Mouse (Mus musculus): Measurements from ENCODE around the gene Plau.

The Plau gene

DNA sequence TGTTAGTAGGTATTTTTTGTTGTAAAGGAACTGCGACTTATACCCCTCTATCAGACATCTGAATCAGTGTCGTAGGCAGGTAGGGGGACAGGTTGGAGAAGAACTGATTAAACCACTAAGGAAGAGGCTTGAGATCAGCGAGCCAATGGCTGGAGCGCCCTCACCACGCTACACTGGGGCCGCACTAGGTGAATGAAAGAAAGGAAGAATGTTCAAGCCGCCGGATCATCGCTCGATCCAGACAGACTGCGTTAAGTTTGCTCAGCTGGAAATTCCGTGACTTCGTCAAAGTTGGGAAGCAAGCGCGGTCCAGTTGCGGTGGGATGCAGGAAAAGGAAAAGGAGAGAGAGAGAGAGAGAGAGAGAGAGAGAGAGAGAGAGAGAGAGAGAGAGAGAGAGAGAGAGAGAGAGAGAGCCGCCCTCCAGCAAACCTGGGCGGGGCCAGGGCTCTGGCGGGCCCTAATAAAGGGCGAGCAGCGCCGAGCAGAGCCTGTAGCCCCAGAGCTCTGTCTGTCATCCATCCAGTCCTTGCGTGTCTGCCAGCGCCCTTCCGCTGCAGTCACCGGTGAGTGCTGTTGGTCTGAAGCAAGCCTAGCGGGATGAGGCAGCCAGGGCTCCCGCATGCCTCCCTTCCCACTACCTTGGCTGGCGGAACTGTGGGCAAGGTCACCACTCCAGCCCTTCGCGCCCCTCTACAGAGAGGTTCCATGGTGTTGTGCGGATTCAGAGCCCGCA, at the start of gene Plau:
TSS of gene Plau (plus strand) at position 490 of the 734 bp plus-strand sequence.
- DNase-seq (ENCODE audit: low spot score) = peak; percentile 76

DNA sequence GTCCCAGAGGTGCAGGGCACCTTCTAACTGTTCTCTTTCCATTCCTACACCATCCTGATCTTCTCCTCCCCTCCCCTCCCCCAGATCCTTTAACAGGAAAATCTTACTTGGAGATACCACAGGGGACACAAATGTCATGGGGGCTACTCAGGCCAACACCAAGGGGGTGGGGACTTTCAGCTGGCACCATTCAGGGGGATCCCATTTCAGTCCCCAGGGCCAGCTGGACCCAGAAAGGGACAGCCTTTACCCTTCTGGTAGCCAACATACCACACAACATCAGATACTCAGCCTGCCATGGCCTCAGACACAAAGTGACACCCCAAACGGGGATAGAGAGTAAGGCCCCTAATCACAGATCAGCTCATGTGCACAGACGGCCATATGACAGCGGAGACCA, 48.3 kb upstream of the Plau start:
- DNase-seq (ENCODE audit: low spot score) = no peak

DNA sequence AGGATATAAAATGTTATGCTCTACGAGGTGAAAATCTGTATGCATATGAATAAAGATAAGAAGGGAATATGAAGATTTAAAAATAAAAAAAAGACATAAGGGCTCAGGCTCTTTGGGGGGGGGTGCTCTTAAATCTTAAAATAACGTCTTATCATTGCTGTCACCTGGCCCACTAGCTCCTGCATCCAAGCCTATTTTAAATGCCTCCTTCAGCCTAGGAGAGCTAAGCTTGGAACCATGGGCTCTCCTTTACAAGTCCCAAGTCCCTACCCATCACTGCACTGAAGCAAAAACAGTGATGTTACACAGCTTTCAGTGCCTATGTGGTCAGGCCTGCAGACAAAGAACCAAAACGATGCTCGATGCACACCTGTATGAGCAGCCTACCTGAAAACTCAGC, 46.9 kb upstream of the Plau start:
- DNase-seq (ENCODE audit: low spot score) = no peak

DNA sequence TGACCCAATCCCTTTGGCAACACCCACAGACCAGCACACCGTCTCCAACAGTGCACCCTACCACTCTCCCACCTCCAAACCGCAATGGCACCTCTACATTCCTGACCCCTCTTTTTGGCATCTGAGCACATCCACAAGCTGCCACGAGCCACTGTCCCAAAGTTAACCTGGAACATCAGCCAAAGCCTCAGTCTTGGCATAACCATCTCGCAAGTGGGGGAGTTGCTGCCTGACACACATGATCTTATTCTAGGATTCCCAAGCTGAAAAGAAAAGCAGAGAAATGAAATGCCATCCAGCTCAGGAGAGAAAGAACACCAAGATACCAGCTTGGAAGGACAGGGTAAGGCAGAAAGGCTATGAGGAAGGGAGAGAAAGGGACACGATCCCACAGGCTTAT, 46.0 kb upstream of the Plau start:
- DNase-seq (ENCODE audit: low spot score) = no peak

DNA sequence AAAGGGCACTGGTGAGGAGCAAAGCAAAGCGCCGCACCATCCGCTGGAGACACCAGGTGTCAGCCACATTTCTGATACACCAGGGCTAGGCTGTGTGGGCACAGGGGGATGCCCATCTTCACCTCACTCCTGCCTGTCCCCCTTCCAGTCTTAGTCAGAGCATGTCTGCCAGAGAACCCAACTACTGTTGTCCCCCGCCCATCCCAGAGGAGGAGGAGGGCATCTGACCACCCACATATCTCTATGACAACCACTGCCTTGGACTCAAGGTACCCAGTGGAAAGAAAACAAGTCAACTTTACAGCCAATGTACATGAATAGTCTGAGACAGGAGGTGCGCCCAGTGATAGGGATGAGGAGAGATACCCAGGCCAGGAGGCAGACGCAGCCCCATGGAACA, 45.5 kb upstream of the Plau start:
- DNase-seq (ENCODE audit: low spot score) = no peak

DNA sequence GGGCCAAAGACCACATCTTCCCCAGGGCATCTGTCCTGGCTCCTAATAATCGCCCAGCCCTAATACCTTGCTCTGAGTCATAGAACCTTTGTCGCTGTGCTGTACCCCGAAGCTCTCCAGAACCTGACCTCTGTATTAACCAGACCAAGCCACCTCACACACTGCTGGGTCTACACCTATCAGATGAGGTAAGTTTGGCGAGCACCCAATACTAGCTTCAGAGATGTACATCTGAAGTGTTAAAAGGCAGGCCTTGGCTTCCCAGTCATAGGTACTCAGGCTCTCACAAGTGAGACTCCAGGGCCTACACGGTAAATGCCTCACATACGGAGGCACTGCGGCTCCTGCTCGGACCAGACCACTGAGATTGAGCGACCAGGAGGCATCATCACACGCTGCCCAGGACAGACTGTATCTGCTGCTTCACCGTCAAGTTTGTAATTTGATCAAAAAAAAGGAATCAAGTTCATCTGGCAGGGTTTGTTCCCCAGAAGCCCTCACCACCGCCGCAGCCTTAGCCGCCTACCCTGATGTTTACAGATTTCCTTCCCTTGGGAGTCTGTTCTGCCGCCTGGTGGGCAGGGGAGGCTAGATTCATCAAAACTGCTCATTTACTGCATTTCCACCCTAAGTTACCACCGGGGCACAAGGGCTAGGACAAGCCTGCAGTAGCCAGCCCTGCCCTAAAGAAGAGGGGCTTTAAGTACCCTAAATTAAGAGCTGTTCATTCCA, 44.8 kb upstream of the Plau start:
- no peak for DNase-seq (ENCODE audit: low spot score)

DNA sequence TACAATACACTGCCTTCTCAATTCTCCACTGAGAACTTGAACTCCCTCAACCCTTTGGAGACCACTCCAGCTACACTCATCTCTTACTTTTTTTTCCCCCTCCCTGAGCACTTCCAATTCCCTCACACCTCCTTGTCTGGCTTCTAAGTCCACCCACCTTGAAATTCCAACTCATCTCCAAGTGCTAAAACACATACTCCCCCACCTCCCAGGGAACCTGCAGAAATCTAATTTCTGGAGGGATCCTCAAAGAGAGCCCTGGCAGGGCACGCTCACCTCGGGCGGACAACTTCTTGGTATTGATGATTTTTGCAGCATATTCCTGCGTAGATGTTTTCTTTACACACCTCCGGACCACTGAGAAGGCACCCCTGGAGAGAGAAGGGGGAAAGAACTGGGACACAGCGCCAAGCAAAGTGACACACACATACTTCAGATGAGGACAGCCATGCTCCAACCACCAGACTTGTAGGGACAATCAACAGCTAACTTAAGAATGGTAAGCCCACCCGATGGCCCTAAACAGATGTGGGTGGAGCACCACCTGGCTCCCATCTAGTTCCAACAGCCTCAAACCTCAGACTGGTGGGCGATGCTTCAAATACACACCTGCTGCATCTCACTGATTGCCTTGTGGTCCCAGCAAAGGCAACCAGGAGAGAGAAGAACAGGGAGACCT, 44.1 kb upstream of the Plau start:
- no peak for DNase-seq (ENCODE audit: low spot score)

DNA sequence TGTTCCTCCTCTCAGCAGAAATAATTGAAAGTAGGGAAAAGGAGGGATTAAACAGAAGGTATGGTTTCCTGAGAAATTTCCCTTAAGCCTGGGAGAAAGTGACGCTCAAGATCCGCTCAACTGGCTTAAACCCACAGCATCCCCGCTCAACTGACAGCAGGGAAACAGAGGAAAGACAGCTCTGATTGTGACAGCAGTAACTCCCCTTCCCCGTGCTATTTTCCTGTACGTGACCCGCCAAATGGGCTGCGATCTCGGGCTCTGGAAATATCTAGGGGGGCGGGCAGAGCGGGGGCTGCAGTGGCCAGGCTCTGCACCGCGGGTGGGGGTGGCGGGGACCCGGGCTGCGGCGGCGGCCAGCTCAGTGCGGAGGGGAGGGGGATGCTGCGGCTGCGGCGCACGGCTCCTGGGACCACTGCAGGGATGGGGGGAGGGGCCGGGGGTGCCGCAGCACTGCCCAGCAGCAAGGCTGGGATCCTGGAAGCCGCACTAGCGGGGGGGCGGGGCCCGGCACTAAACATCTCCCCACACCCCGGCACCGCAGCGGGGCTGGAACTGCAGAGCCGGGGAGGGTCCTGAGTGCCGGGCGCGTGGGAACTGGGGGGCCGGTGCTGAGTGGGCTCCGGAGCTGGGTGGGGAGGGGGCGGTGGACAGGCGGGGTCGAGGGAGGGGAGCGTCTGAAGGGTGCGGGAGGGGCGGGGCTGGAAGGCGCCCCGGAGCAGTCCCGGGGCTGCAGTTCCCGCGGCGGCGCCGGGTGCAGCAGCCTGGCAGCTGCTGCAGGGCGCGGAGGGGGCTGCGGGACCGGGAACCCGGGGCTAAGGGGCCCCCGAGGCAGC, 43.3 kb upstream of the Plau start:
- peak; percentile 70 for DNase-seq (ENCODE audit: low spot score)

DNA sequence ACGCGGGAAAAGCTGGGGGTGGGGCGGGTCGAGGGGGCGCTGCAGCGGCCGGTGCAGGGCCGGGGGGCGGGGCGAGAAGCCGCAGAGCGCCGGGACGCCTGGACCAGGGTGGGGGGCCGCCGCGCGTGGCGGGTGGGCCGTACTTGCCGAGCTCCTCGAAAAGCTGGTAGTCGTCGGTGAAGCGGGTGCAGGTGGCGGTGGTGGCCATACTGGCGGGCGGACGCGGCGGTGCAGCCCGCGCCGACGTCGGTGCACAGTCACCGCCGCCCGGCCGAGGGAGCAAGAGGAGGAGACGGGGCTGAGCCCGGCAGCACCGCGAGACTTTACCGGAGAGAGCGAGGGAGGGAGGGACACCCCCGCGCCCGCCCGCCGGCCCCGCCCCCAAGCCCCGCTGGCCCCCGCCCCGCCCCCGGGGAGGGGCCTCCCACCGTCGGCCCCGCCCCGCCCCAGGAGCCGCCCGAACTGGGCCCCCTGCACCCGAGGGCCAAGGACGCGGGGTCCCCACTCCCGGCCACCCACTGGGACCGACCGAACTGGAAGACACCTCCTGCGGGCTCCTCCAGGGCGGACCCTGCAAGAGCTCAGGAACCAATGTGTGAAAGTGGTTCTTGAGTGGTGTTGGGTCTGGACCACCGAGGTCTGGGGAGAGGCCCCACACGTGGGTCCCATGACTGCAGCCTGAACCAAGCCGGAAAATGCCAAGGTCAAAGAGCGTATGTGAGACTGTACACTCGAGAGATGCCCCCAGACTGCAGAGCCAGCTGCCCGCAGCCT, 42.5 kb upstream of the Plau start, which contains the start of gene Camk2g:
TSS of gene Camk2g (minus strand) at position 331 of the 774 bp plus-strand sequence.
- DNase-seq (ENCODE audit: low spot score) = peak; percentile 81

DNA sequence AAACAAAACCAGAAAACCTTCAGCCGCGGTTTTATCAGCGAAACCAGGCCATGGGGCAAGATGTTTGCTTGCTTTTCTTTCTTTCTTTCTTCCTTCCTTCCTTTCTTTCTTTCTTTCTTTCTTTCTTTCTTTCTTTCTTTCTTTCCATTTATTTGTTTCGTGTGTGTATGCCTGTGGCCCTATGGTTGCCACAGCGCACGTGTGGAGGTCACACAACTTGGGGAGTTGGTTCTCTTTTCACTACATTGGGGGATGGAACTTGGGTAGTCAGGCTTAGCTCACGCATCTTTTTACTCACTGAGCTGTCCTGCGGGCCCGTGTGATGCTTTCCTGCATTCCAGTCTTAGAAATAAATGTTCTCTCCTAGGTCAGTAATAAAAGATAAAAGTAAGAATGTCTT, 41.9 kb upstream of the Plau start:
- no peak for DNase-seq (ENCODE audit: low spot score)

DNA sequence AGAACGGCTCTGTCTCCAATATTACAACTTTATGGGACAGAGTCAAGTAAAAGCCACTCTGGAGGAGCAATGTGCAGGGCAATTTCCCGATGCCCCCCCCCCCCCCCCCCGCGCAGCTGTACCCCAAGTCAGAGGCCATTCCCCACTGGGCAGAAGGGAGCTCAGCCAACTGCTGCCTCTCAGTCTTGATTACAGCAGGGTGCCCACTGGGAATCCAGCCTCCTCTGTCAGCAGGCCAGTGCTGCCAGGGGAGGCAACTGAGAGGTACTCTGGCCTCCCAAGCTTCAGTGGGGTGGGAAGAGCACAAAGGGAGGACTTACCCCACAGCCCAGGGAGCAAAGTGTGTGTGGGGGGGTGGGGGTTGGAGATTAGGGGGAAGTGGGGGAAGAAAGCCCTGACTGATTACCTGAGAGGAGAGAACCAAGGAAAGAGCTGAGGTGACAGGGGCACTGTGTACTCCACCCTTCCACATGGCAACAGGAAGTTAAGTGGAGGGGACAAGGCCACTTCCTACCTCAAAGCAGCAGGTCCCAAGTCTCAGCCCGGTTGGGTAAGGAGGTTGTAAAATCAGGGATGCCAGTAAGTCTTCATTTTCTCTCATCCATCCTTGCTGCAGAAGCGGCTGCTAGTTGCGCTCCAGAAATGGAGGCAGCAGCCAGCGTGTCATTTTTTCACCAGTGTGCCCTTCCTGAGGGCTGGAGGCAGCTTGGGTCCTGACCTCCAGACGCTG, 40.9 kb upstream of the Plau start:
- no peak for DNase-seq (ENCODE audit: low spot score)

DNA sequence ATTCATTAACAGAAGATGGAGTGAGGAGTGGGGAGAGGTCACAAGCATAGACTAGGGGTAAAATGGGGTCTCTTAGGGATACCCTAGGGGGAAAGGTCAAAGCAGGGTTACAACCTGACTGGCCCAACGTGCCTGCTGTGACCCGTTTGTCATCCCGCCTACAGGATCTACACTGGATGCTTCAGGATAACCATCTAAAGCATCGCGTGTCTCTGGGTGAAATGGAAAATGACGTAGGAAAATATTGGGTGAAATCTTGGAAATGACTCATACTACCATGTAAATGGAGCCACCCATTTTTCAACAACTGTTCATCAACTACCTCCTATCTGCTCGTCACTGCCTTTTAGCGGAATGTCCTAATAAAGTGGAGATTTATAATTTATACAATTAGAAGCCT, 40.3 kb upstream of the Plau start:
- no peak for DNase-seq (ENCODE audit: low spot score)

DNA sequence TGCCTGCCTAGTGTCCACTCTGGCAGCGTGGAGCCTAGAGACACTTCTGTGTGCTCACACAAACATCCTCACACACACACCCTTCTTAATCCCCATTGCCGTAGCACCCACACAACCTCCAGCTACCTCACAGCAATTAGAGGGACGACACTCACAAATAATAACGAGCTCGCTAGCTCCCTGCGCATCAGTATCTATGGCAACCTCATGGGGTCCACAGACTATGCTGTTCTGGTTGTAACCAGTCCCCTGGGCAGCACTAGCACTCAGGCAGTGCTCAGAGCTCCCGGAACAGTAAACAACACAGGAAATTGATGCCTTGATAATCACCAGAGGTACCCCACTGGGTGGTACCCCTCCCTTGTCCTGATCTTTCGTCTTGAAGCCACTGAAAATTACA, 39.8 kb upstream of the Plau start:
- DNase-seq (ENCODE audit: low spot score) = no peak

DNA sequence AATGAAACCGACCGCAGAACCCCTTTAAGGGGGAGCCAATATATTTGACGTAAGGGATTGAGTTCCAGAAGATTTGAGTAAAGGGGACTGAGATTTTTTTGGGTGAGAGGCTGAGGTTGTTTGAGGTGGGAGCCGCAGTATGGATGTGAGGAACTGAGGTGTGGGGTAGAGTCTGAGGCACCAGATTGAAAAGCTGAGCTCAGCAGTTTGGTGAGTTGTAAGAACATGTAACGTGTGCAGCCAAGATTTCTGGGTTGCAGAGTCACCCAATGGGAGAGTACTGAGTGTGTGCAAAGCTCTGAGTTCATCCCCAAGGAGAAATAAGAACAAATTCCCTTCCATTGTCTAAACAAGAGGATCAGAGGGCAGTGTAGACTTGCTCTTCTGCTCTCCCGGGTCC, 38.2 kb upstream of the Plau start:
- DNase-seq (ENCODE audit: low spot score) = no peak

DNA sequence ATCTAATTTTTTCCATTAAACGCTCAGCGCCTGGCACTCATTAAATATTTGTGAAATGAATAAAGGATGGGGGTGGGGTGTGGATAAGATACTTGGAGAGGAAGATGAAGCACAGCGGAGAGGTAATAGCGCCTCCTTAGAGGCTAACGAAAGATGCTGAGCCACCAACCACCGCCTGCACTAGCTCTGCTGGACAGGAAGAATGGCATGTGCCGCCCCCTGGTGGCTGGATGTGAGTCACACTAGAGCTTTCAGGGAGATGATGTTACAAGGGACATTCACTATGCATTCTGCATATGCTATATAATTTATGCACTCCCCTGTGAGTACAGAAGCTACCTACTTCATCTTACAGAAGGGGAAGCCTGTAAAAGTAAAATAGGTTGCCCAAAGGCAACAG, 37.7 kb upstream of the Plau start:
- DNase-seq (ENCODE audit: low spot score) = peak; percentile 91

DNA sequence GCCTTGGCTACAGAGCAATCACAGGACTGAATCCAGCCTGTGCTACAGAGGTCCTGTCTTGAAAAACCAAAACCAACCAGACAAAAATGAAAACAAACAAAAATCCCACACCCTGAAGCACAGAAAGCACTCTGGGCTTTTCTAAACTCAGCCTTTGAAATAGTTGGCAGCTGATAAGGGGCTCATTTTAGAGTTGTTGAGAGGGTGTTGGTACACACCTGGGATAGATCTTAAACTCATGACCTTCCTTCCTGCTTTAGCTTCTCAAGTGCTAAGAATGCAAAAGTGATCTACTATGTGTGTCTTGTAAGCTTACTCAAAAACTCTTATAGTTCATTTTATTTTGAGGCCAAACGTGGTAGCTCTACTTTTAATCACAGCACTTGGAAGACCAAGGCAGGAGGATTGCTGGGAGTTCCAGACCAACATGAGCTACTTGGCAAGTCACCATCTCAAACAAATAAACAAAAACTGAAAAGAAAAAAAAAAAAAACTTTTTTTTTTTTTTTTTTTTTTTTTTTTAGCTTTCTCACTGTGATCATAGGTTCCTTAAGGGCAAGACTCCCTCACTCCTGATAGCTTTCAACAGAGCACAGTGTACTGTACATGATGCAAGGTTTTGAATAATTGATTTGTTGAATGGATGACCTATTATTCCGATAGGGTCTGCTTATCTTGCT, 33.4 kb upstream of the Plau start:
- DNase-seq (ENCODE audit: low spot score) = no peak

DNA sequence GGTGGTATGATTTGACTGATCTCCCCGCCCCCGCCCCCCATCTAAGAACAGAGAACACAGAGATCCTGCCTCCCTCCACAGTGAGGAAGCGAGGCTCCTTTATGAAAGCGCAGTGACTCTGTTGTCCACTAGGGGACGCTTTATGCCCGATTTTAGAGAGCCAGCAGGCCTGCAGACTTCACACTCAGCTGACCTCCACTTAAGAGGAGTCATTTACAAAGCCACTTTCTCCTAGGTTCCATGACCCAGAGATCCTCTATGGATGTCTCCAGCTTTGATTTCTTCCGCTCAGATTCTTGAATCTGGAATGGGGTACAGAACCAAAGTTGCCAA, 32.9 kb upstream of the Plau start:
- DNase-seq (ENCODE audit: low spot score) = peak; percentile 91

DNA sequence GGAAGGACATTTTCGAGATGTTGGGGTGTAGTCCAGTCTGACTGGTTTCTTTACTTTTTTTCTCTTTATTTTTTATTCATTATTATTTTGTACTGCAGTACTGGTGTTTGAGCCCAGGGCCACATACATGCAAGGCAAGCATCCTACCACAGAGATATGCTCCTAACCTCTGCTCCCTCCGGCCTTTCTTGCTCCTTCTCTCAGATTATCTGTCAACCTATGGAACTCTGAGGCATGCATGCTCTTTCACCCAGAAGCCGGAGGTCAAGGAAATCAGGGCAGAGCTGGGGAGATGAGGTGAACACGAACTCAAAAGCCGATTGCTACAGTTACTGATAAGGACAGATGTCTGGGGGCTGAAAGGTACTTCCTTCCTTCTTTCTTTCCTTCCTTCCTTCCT, 32.0 kb upstream of the Plau start:
- peak; percentile 12 for DNase-seq (ENCODE audit: low spot score)

DNA sequence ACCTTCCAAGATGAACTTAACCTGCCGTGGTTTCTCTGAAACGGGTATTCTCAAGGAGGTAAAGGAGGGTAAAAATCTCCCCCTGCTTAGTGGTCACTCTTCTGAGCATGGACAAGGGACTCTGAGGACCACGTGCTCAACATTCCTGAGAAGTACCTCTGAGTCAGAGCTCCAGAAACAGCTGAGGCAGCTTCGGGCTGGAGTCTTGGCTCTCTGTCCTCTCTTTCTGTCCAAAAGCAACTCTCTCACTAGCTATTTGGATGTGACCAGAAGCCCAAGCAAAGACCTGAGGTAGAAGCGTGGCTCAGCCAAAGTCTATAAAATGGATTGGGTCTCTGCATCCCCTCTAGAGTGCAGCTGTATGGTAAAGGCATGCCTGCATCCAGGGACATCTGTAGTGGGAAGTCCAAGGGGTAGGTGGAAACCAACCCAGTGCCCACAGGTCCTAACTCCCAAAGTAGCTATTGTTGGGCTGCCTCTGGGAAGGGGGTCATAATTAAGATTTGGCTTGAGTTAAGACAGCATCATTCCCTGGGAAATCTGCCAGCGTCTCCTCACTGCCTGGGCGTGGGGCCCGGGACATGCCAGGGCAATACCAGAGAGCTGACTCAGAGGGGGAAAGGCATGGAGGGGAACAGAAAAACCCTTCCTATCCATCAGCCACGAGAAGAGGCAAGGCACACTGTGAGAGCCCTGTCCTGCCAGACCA, 31.3 kb upstream of the Plau start:
- DNase-seq (ENCODE audit: low spot score) = peak; percentile 10

Data from retina, embryonic 14.5 days (tissue).